Mouse (Mus musculus): ENCODE results near the gene Cers3. TPM values are rescaled to one million over a fixed set of nuclear protein-coding genes. Genes with fewer than 3 reads are reported as not detected.

Cers3 gene
- polyA plus RNA-seq, 1 experiment from 2014 or later = 0.36 TPM

Other genes starting within 250 kb of the Cers3 start
- 17.0 and 18.9 TPM in 2 replicates for gene Asb7, start 53.9 kb upstream of the Cers3 start, polyA plus RNA-seq (2014; fragmentation: Nextera tagmentation; extraction: Ambion mirVana)
- gene Lins1, start 53.6 kb upstream of the Cers3 start, polyA plus RNA-seq (2014; fragmentation: Nextera tagmentation; extraction: Ambion mirVana) = 20.8 and 22.7 TPM in 2 replicates
- 5.6 and 6.2 TPM in 2 replicates for gene Adamts17, start 96.2 kb downstream of the Cers3 start, polyA plus RNA-seq (2014; fragmentation: Nextera tagmentation; extraction: Ambion mirVana)

All from neural tube, embryonic 14.5 days (tissue).